Mouse (Mus musculus) G1E (cell line): ENCODE data around the gene Ltk. TPM values are rescaled to one million over a fixed set of nuclear protein-coding genes. Genes with fewer than 3 reads are reported as not detected.

Experiments used
- ATAC-seq: 2 replicates; pipeline ENCODE4 v1.8.0; 2016; ENCODE audit warnings: mild to moderate bottlenecking; ENCODE audit not compliant: insufficient number of reproducible peaks, poor library complexity, low FRiP score, severe bottlenecking; ENCODE audit errors: extremely low read depth
- DNase-seq: peaks from one replicate; pipeline ENCODE4 v3.0.0; 2012; ENCODE audit warnings: low spot score
- H3K27me3 ChIP-seq: 2 replicates; pipeline ENCODE4 v1.6.1; 2012; ENCODE audit warnings: mild to moderate bottlenecking, low read length, inconsistent platforms; ENCODE audit not compliant: insufficient read depth
- H3K36me3 ChIP-seq: replicated peaks from 2 replicates; pipeline ENCODE3; 2012; ENCODE audit warnings: mild to moderate bottlenecking, inconsistent platforms
- H3K4me1 ChIP-seq: 2 replicates; pipeline ENCODE4 v1.6.1; 2012; ENCODE audit warnings: low read depth, low read length, inconsistent platforms, mixed read lengths; ENCODE audit not compliant: insufficient read depth
- H3K4me3 ChIP-seq: 2 replicates; pipeline ENCODE4 v1.5.1; 2012; ENCODE audit warnings: low read depth, mild to moderate bottlenecking, inconsistent platforms, low read length, moderate library complexity, mixed read lengths
- H3K9me3 ChIP-seq: replicated peaks from 2 replicates; pipeline ENCODE4 v1.6.1; 2012; ENCODE audit warnings: inconsistent platforms
- CTCF ChIP-seq: IDR thresholded peaks from 2 replicates; pipeline ENCODE4 v1.5.1; 2012; ENCODE audit warnings: low read depth, low read length, inconsistent platforms, mixed read lengths
- GATA1 ChIP-seq: IDR thresholded peaks from 2 replicates; pipeline ENCODE4 v1.6.1; 2012; ENCODE audit warnings: borderline replicate concordance, low read length, inconsistent platforms, mixed read lengths
- GATA2 ChIP-seq: IDR thresholded peaks from 2 replicates; pipeline ENCODE4 v1.6.1; 2012; ENCODE audit warnings: low read depth, low read length, inconsistent platforms, borderline replicate concordance
- POLR2AphosphoS5 ChIP-seq: IDR thresholded peaks from 2 replicates; pipeline ENCODE4 v1.6.1; 2012; ENCODE audit warnings: low read depth, low read length, inconsistent platforms; ENCODE audit not compliant: insufficient replicate concordance
- TAL1 ChIP-seq: conservative IDR thresholded peaks from 2 replicates; pipeline ENCODE4 v1.6.1; 2012; ENCODE audit warnings: low read depth, low read length, inconsistent platforms, mixed read lengths
- polyA plus RNA-seq: library from polyadenylated mRNA; stranded (reverse); fragments of >175 nt; gene quantifications from 2 replicates; pipeline ENCODE4 v1.2.3, GENCODE M21; 2012
- total RNA-seq, 2 experiments: library from RNA; stranded (forward) in 1 of 2; stranded (reverse) in 1 of 2; fragments of 200-1000 nt in 1 of 2; fragments of >200 nt in 1 of 2; fragmentation: Nextera tagmentation in 1 of 2; gene quantifications; 2 replicates each; pipeline ENCODE4 v1.2.3; 2014 to 2017

The Ltk gene
- total and polyA plus RNA-seq, 3 experiments = 0.11 TPM; not detected in 2

DNA sequence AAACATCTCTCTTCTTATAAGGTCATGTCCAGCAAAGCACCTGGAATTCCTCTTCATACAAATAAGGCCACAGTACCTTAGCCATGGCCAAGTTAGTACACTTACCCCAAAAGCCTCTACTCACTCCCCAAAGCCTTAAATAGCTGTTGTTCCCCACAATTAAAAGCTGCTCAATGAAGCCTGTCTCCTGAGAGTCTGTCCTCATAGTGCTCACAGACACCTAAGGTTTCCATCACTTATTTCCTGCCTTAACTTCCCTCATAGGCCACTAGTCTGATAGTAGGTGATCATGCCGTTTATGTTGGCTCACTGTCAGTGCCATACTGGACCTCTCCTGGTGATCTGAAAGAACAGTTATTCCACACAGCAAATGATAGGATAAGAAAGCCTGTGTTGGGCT is 2.0 kb upstream of the Ltk start:
- TF ChIP-seq GATA2 (no peak), GATA1 (no peak), TAL1 (no peak), POLR2AphosphoS5 (no peak), CTCF (no peak)
- H3K36me3 ChIP-seq = peaks cover 30% of the 10 kb centered on the region
- no peak for DNase-seq
- ATAC-seq = no peak
- peaks cover 37% of the 10 kb centered on the region for H3K27me3 ChIP-seq
- H3K4me1 ChIP-seq = peaks cover 14% of the 10 kb centered on the region
- no peak overlapping the region for H3K4me3 ChIP-seq
- H3K9me3 ChIP-seq = no peaks in the 10 kb centered on the region; the same call in 1 of the 2 replicates

DNA sequence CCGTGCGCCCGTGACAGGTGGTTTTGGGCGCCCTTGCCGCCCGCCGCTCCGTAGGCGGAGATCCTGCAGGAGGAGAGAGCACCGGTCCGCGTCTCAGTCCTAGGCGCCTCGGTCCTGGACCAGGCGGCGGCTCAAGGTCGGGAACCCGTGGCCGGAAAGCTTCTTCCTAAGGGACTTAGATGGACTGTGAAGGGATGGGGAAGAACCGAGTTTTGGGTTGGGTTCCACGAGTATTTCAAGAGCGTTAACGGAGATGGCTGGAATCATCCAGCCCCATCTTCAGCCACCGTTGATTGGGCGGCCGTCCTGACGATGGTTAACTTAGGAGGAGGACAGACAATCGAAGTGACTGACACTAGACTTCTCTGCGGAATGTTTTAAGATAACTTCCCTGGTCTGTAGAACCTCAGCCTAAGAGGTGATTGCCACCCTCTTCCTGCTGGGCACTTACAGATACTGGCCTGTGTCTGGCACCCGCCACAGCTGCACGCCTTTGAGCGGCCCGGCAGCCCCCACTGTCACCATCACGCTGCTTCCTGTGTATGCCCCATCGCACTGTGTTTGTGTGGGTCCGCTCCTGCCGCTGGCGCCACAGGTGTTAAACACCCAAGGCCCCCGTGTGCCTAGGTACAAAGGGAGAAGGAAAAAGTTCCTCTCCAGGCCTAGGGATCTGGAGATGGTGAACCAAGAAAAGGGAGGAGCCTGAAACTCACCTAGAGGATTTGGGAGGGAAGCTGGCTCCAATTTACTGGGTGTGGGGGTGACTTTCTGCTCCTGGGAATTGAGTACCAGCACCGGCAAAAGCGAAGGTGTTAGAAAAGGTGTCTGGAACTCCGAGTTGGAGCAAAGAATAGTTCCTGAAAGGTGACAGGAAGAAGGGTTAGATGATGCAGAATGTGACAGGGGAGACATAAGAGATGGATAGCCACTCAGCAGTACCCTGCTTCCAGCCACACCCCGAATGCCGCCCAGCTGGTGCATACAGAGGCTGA is 1.1 kb downstream of the Ltk start:
- H3K27me3 ChIP-seq = peaks cover 46% of the 10 kb centered on the region
- peaks cover 9% of the 10 kb centered on the region for H3K36me3 ChIP-seq
- H3K9me3 ChIP-seq = no peaks in the 10 kb centered on the region; the same call in 1 of the 2 replicates
- no peak for DNase-seq
- no peak for ATAC-seq
- no peak for TF ChIP-seq GATA2
- no peak for TF ChIP-seq GATA1
- no peak for TF ChIP-seq POLR2AphosphoS5
- no peak for TF ChIP-seq CTCF
- TF ChIP-seq TAL1 = no peak
- peaks cover 14% of the 10 kb centered on the region for H3K4me1 ChIP-seq
- no peak overlapping the region; the same call in 1 of the 2 replicates for H3K4me3 ChIP-seq

DNA sequence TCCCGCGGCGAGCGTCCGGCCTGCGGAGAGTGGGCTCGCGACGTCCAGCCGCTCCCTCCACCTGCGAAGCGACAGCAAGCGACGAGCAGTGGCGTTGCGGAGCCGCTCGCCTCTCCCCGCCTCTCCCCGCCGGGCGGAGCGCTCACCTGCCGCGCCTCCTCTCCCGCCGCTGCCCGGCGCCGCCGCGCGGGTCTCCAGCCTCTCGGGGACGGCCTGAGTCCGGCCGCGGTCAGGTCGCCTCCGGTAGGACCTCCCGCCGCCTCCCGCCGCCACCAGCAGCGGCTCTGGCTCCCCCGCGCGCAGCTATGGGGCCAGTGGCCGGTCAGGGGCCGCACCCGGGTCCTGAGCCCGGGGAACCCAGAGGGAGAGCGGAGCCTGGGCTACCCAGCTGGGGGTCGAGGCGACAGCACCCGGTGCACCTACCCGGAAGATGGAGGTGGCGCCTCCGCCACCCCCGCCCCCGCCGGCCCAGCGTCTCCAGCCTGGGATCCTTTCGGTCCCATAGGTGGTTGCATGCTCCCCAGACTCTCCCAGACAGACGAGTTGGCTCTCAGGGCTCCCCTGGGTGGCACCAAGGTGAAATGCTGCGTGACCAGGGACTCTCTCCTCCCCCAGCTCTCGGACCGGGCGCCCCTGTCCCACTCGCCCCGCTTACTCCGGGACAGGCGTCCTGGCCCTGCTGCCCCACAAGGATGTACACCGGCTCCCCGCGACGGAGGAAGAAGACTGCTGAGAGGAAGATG is 2.0 kb downstream of the Ltk start:
- Histone ChIP-seq H3K4me3 (peak overlapping the region; percentile 55; the same call in 1 of the 2 replicates), H3K36me3 (no peaks in the 10 kb centered on the region), H3K4me1 (peaks cover 14% of the 10 kb centered on the region), H3K27me3 (peaks cover 53% of the 10 kb centered on the region), H3K9me3 (no peaks in the 10 kb centered on the region; the same call in 1 of the 2 replicates)
- no peak for TF ChIP-seq POLR2AphosphoS5
- no peak for TF ChIP-seq CTCF
- TF ChIP-seq GATA1 = no peak
- TF ChIP-seq TAL1 = no peak
- TF ChIP-seq GATA2 = no peak
- DNase-seq (no peak), ATAC-seq (no peak)

DNA sequence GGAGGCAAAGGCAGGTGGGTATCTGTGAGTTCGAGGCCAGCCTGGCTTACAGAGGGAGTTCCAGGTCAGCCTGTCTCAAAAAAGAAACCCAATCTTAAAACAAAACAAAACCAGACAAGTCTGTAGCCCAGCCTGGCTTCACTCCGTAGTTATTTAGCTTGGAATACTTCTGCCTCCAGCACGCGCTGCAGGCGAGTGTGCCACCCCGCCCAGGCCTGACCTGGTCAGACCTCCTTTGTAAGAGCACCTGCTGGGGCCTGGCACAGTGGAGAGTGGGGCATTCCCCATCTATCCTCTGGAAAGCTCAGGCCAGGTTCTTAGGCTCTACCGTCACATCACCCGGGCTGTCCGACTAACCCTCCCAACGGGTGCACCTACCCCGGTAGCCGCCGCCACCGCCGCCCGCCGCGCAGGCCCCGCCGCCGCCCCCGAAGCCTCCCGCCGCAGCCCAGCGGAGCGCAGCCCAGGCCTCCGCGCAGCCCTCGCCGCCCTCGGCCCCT is 2.6 kb downstream of the Ltk start:
- Histone ChIP-seq H3K36me3 (no peaks in the 10 kb centered on the region), H3K4me3 (peak overlapping the region; percentile 55; the same call in 1 of the 2 replicates), H3K9me3 (no peaks in the 10 kb centered on the region; the same call in 1 of the 2 replicates), H3K27me3 (peaks cover 59% of the 10 kb centered on the region), H3K4me1 (peaks cover 14% of the 10 kb centered on the region)
- no peak for DNase-seq
- no peak for ATAC-seq
- TF ChIP-seq POLR2AphosphoS5 (no peak), TAL1 (no peak), GATA2 (no peak), GATA1 (no peak), CTCF (no peak)

DNA sequence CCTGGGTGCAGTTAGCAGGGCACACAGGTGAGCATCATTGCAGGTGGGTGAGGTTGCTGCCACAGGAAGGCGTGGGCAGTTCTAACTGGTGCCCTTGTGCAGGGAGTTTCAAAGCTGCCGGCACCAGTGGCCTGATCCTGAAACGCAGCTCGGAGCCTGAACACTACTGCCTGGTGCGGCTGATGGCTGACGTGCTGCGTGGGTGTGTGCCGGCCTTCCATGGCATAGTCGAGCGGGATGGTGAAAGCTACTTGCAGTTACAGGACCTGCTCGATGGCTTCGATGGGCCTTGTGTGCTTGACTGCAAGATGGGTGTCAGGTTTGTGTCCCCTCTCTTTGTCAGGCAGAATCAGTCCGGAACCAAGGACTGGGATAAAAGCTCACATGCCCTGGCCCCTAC is 11.0 kb downstream of the Ltk start:
- Histone ChIP-seq H3K9me3 (no peaks in the 10 kb centered on the region), H3K36me3 (peaks cover 8% of the 10 kb centered on the region), H3K4me1 (peaks cover 10% of the 10 kb centered on the region), H3K27me3 (peaks cover 35% of the 10 kb centered on the region), H3K4me3 (no peak overlapping the region)
- DNase-seq (no peak), ATAC-seq (no peak)
- TF ChIP-seq CTCF (no peak), POLR2AphosphoS5 (no peak), GATA2 (no peak), TAL1 (no peak), GATA1 (no peak)
